Mouse (Mus musculus): Measurements from ENCODE around the gene Zfp652. TPM values are rescaled to one million over a fixed set of nuclear protein-coding genes. Genes with fewer than 3 reads are reported as not detected.

Zfp652 gene
- 4.7 and 8.4 TPM in 2 replicates for polyA plus RNA-seq (2021; fragmentation: Nextera tagmentation)
- long read RNA-seq, experiment 1, partial matches to known transcripts: 0 of 10 reads
- long read RNA-seq, experiment 1, other reads (novel, unspliced or antisense): 10 of 10 reads
- long read RNA-seq, experiment 2, partial matches to known transcripts: 16 of 18 reads
- long read RNA-seq, experiment 2, other reads (novel, unspliced or antisense): 1 of 18 reads

GRCm38 (mm10) chr11:95712563-95713224 lies at the start of gene Zfp652:
Gene Zfp652, plus strand, starts transcription at chr11:95712673.

DNA sequence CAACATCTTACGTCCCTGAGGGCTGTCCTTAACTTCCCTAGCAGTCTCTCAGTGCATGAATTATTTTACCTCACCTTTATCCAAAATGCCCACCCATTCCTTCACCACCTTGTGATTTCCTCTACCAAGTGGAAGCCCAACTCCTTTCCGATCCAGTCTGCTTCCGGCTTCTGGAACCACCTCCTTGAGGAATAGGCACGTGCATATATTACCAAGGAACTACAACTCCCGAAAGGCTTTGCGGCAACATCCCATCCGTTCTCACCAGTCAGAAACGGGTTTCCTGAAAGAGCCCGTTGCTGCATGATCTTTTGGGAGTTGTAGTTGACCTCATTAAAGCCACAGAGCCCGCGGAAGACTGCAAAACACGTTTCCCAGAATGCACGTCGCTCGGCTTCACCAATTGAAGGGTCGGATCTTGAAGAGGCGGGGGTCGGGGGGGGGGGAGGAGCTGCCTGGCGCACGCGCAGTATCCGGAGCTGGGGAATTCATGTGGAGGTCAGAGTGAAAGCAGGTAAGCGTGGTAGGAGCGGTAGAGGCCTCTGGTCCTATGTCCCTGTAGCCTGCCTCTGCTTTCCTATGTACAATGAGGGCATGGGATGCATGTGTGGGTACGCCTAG lies 45.8 kb upstream of the Zfp652 start, which contains the start of gene Phb:
Gene Phb (plus strand): TSS at position 429 of the 621 bp plus-strand sequence.

DNA sequence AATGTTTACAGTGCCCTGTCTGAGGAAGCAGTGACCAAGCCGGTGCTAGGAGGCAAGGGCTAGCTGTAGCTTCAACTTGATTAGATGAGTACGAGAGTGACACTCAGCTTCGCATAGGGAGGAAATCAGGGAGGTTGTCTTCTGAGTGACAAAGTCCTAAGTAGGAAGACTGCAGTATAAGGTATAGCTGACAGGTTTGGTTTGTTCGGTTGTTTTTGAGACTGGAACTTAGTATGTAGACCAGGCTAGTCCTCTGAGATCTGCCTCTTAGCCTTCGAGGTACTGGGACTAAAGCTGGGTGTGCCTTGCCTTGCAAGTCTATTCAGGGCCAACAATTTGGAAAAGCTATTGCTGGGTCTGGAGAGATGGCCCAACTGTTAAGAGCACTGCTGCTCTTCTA lies 10.8 kb downstream of the Zfp652 start, which contains the start of gene B130006D01Rik:
Gene B130006D01Rik (plus strand): TSS at position 301 of the 400 bp plus-strand sequence.

DNA sequence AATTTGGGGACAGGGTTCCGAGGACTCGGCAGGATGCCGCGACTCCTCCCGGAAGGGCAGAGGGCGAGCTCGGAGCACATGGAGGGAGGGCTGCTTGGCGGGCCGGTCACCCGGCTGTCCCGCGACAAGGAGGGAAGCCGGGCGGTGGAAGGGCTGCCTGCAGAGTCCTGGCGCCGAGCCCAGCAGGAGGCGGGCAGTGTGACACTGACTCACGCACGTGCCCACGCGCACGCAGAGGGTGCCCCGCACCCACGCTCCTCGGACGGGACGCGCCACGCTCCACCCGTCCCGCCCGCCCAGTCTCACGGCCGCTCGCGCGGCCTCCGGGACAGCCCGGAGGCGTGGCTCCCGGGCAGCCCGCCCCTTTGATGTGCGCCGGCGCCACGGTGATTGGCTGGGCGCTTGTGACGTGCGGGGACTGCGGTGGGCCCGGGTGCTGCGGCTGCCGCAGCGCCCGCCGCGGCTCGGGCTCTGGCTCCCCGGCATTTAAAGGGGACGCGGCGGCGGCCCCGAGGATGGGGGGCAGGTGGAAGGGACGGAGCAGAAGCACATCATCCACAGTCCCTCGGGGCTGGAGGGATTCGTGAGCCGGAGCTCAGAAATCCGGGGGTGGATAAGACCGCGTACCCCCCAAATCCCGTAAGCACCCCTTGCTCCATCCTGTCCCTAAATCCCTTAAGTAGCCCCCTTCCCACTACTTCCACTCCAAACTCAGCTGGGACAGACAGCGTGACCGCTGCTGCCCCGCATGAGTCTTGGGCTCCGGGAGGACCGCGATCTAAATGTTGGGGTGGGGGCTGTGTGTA lies 111.8 kb downstream of the Zfp652 start, which contains the start of gene Phospho1:
Gene Phospho1 (plus strand): TSS at position 429 of the 806 bp plus-strand sequence.

DNA sequence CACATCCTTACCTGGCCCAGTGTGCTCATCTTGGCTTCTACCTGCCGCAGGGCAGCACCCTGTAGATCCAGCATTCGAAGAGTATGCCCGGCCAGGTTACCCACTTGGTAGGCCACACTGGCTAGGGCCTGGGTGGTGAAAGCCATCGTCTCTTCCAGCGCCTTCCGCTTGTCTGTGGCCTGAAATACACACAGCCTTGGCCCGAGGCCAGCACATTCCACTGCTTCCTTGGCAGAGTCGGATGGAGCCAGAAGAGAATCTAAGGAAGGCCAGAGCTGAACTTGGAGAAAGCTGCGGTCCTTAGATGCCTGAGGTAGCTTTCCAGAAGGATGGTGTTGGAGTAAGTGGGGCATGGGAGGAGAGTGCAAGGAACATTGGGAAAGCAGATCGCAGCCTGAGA lies 124.6 kb downstream of the Zfp652 start, which contains the start of gene Gngt2:
Gene Gngt2 (plus strand): TSS at position 158 of the 400 bp plus-strand sequence.

DNA sequence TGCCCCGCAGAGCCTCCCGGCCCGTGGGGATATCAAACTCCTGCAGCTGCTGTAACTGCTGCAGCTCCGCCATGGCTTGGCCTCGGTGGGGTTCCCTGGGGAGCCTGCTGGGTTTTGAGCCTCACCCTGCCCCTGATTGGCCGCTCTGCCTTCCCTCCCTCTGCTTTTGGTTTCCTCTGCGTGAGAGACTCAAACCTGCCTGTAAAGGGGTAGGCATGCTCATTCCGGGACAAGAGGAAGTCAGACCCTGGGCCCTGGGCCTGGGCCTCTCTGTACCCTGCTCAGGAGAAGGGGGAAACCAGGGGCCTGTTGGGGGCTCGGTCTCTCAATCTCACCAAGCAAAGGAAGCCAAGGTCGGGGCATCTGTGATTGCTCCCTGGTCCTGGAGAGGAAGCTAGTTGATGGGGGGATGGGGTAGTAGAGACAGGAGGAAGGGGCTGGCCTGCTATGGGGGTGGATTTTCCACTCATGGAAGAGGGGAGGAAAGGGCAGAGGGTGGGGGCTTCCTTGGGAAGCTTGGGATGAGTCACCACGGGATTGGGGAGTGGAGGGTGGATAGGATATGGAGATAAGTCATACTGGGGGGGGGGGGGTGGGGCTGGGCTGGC lies 129.7 kb downstream of the Zfp652 start, which contains the start of gene Abi3:
Gene Abi3 (minus strand): TSS at position 403 of the 608 bp plus-strand sequence.

Other genes with a start within 250 kb of the Zfp652 start
- gene Nxph3, start 198.1 kb upstream of the Zfp652 start, polyA plus RNA-seq (2021; fragmentation: Nextera tagmentation): 1.6 and 4.2 TPM in 2 replicates
- 1.1 and 1.8 TPM in 2 replicates for gene Ngfr, start 124.9 kb upstream of the Zfp652 start, polyA plus RNA-seq (2021; fragmentation: Nextera tagmentation)
- 144 and 223 TPM in 2 replicates for gene Phb, start 45.7 kb upstream of the Zfp652 start, polyA plus RNA-seq (2021; fragmentation: Nextera tagmentation)
- gene B130006D01Rik, start 10.9 kb downstream of the Zfp652 start, polyA plus RNA-seq (2021; fragmentation: Nextera tagmentation): not detected in 2 replicates
- 17.7 and 18.7 TPM in 2 replicates for gene Phospho1, start 111.8 kb downstream of the Zfp652 start, polyA plus RNA-seq (2021; fragmentation: Nextera tagmentation)
- gene Gngt2, start 124.5 kb downstream of the Zfp652 start, polyA plus RNA-seq (2021; fragmentation: Nextera tagmentation): 12.1 and 15.7 TPM in 2 replicates
- 3.9 and 4.0 TPM in 2 replicates for gene Abi3, start 129.8 kb downstream of the Zfp652 start, polyA plus RNA-seq (2021; fragmentation: Nextera tagmentation)
- gene B4galnt2, start 202.2 kb downstream of the Zfp652 start, polyA plus RNA-seq (2021; fragmentation: Nextera tagmentation): not detected in 2 replicates

Data from left cerebral cortex, adult 6 months (tissue).